Mouse (Mus musculus): ENCODE measurements around the gene Prcd.
A peak's percentile ranks its signal among the peaks of the same experiment; 100 is the strongest.
"Not testable (repeated sequence)": the region's sequence is repeated elsewhere in the genome, so short reads cannot be mapped to it uniquely, and the experiment has no call there.

The Prcd gene

GRCm38 (mm10) chr11:116626299-116627071, 26.8 kb upstream of the Prcd start, which contains the start of gene Rhbdf2:
Gene Rhbdf2 (minus strand): TSS chr11:116627019.
- DNase-seq (ENCODE audit: low spot score in 2 of 2) = no peak

- DNase-seq (ENCODE audit: low spot score in 2 of 2) = no peak
Observed at GRCm38 (mm10) chr11:116627072-116628020, 26.0 kb upstream of the Prcd start.

- peak; percentile 71 to 88 for DNase-seq (ENCODE audit: low spot score in 2 of 2)
Observed at GRCm38 (mm10) chr11:116628712-116629111, 24.6 kb upstream of the Prcd start.

GRCm38 (mm10) chr11:116629472-116629871, 23.9 kb upstream of the Prcd start:
- DNase-seq (ENCODE audit: low spot score in 2 of 2) = no peak

GRCm38 (mm10) chr11:116630171-116630965, 23.0 kb upstream of the Prcd start:
- no peak for DNase-seq (ENCODE audit: low spot score in 2 of 2)

- DNase-seq (ENCODE audit: low spot score in 2 of 2) = no peak
Observed at GRCm38 (mm10) chr11:116632962-116633361, 20.4 kb upstream of the Prcd start.

GRCm38 (mm10) chr11:116636607-116637006, 16.7 kb upstream of the Prcd start:
- DNase-seq (ENCODE audit: low spot score in 2 of 2) = not testable (repeated sequence)

- no peak for DNase-seq (ENCODE audit: low spot score in 2 of 2)
Observed at GRCm38 (mm10) chr11:116641168-116641567, 12.2 kb upstream of the Prcd start.

GRCm38 (mm10) chr11:116641731-116642130, 11.6 kb upstream of the Prcd start:
- DNase-seq (ENCODE audit: low spot score in 2 of 2) = no peak

GRCm38 (mm10) chr11:116642681-116643578, 10.4 kb upstream of the Prcd start:
- peak; percentile 85 to 93 for DNase-seq (ENCODE audit: low spot score in 2 of 2)

- DNase-seq (ENCODE audit: low spot score in 2 of 2) = no peak
Observed at GRCm38 (mm10) chr11:116643579-116644224, 9.6 kb upstream of the Prcd start.

GRCm38 (mm10) chr11:116644225-116645112, 8.9 kb upstream of the Prcd start:
- DNase-seq (ENCODE audit: low spot score in 2 of 2) = no peak

GRCm38 (mm10) chr11:116645446-116646110, 7.8 kb upstream of the Prcd start:
- no peak for DNase-seq (ENCODE audit: low spot score in 2 of 2)

- no peak for DNase-seq (ENCODE audit: low spot score in 2 of 2)
Observed at GRCm38 (mm10) chr11:116646136-116646535, 7.2 kb upstream of the Prcd start.

GRCm38 (mm10) chr11:116646771-116647170, 6.6 kb upstream of the Prcd start:
- DNase-seq (ENCODE audit: low spot score in 2 of 2) = no peak

GRCm38 (mm10) chr11:116647340-116647991, 5.9 kb upstream of the Prcd start:
- DNase-seq (ENCODE audit: low spot score in 2 of 2) = peak in 1 of 2 experiments; percentile 70

- peak in 1 of 2 experiments; percentile 85 for DNase-seq (ENCODE audit: low spot score in 2 of 2)
Observed at GRCm38 (mm10) chr11:116648213-116648921, 5.0 kb upstream of the Prcd start.
